Mouse (Mus musculus): Measurements from ENCODE around the gene Oxa1l. TPM values are rescaled to one million over a fixed set of nuclear protein-coding genes. Genes with fewer than 3 reads are reported as not detected.

Oxa1l gene
- 58.5 TPM for total RNA-seq (2023)

DNA sequence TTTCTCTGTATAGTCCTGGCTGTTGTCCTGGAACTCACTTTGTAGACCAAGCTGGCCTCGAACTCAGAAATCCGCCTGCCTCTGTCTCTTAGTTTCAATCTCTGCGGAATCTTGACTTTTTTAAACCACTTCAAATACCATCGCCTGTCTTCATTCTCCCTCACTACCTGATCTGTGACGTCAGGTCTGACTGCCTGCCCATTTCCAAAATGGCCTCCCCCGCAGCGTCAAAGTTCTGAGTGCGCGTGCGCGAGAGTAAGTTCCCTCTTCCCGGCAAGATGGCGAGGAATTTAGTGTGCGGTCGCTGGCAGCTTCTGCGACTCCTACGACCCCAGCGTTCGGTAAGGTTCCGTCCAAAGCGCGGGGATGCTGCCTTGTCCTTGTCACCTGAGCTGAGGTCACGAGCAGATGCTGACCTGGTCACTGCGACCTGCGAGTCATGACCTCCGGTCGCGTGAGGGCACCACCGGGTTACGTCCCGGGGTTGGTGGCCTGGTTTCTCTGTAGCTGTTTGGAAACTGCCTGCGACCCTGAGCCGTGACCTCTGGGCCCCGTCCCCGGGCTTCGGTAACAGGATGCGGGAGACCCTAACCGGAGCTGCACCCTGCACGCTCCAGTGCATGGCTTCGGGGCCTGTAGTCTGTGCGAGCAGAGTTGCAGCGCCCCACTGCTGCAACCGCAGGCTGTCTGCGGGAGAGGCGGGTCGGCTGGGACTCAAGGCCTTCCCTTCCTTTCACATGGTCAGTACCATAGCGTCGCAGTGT lies at the start of gene Oxa1l:
Gene Oxa1l, plus strand, starts transcription at position 258 of the 764 bp plus-strand sequence.

DNA sequence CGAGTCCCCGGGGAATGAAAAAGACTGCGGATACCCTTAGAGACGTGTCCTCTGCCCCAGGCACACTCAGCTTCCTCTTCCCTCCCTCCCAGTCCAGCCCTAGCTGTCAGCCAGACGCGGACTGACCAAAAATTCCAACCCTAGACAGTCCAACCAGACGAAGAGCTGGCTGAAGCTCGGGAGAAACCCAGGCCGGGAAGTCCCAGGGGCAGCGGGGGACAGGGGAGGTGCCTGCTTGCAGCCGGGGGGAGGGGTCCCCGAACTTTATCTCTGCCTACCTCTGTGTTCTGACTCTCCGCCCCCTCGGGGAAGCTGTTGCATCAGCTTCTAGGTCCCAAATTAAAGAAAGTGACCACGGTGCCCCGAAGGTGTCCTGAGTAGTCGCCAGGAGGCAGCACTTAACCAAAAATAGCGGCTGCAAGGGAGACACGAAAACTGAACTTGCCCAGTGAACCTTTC lies 57.0 kb downstream of the Oxa1l start, which contains the start of gene Slc7a7:
Gene Slc7a7, minus strand, starts transcription at position 158 of the 459 bp plus-strand sequence.

Other genes starting within 250 kb of the Oxa1l start
- 147 TPM for gene Dad1, start 106.7 kb upstream of the Oxa1l start, total RNA-seq (2023)
- 5.3 TPM for gene Abhd4, start 106.6 kb upstream of the Oxa1l start, total RNA-seq (2023)
- not detected for gene Olfr49, start 75.9 kb upstream of the Oxa1l start, total RNA-seq (2023)
- gene Slc7a7, start 56.9 kb downstream of the Oxa1l start, total RNA-seq (2023): 2.6 TPM
- gene Mrpl52, start 66.1 kb downstream of the Oxa1l start, total RNA-seq (2023): 73.4 TPM
- not detected for gene Mmp14, start 70.8 kb downstream of the Oxa1l start, total RNA-seq (2023)
- gene Lrp10, start 103.3 kb downstream of the Oxa1l start, total RNA-seq (2023): 100 TPM
- 0.89 TPM for gene Rem2, start 115.3 kb downstream of the Oxa1l start, total RNA-seq (2023)
- gene Prmt5, start 156.7 kb downstream of the Oxa1l start, total RNA-seq (2023): 33.1 TPM
- 15.8 TPM for gene Haus4, start 193.8 kb downstream of the Oxa1l start, total RNA-seq (2023)
- 0.43 TPM for gene Ajuba, start 216.7 kb downstream of the Oxa1l start, total RNA-seq (2023)
- 9.3 TPM for gene 4931414P19Rik, start 245.2 kb downstream of the Oxa1l start, total RNA-seq (2023)